Mouse (Mus musculus) neural tube, embryonic 13.5 days (tissue): ENCODE measurements around the gene Gns. TPM values are rescaled to one million over a fixed set of nuclear protein-coding genes. Genes with fewer than 3 reads are reported as not detected.
"Not testable (repeated sequence)": the region's sequence is repeated elsewhere in the genome, so short reads cannot be mapped to it uniquely, and the experiment has no call there.

Experiments used
- ATAC-seq: fragments of 200-750 bp; cut with Nextera tagmentation; 2 replicates; pipeline ENCODE4 v1.8.0; 2017; ENCODE audit warnings: low read depth, mild to moderate bottlenecking, moderate TSS enrichment, moderate library complexity
- H3K27ac ChIP-seq: fragments of 300-500 bp; sonication (generic); replicated peaks from 2 replicates; pipeline ENCODE4 v1.5.1; 2015; ENCODE audit warnings: moderate library complexity, mild to moderate bottlenecking, inconsistent platforms
- H3K27me3 ChIP-seq: fragments of 300-500 bp; sonication (generic); 2 replicates; pipeline ENCODE4 v1.6.1; 2015; ENCODE audit warnings: mild to moderate bottlenecking, inconsistent platforms
- H3K36me3 ChIP-seq: fragments of 300-500 bp; sonication (generic); 2 replicates; pipeline ENCODE4 v1.6.1; 2015; ENCODE audit warnings: mild to moderate bottlenecking, inconsistent platforms
- H3K4me1 ChIP-seq: fragments of 300-500 bp; sonication (generic); replicated peaks from 2 replicates; pipeline ENCODE4 v1.6.1; 2015; ENCODE audit warnings: inconsistent platforms
- H3K4me2 ChIP-seq: fragments of 300-500 bp; sonication (generic); 2 replicates; pipeline ENCODE4 v1.6.1; 2015; ENCODE audit warnings: inconsistent platforms, mild to moderate bottlenecking, moderate library complexity
- H3K4me3 ChIP-seq: fragments of 300-500 bp; sonication (generic); 2 replicates; pipeline ENCODE4 v1.5.1; 2015; ENCODE audit warnings: mild to moderate bottlenecking, inconsistent platforms
- H3K9ac ChIP-seq: fragments of 300-500 bp; sonication (generic); 2 replicates; pipeline ENCODE4 v1.6.1; 2015; ENCODE audit warnings: moderate library complexity, mild to moderate bottlenecking, inconsistent platforms
- H3K9me3 ChIP-seq: fragments of 300-500 bp; sonication (generic); 2 replicates; pipeline ENCODE4 v1.6.1; 2016; ENCODE audit warnings: inconsistent platforms
- WGBS: fragments of 180-500 bp; shearing (Covaris S2); methylation state at CpG from one replicate; pipeline ENCODE4 v1.1.7; 2015; 5-methylcytosine and 5-hydroxymethylcytosine counted together
- polyA plus RNA-seq: library from polyadenylated mRNA; unstranded; fragments of >200 nt; fragmentation: Nextera tagmentation; extraction: Ambion mirVana; gene quantifications from 2 replicates; pipeline ENCODE4 v1.2.1, GENCODE M21; 2015

Gns gene
- polyA plus RNA-seq = 46.1 and 46.7 TPM in 2 replicates

GRCm38 (mm10) chr10:121364801-121365564, at the start of gene Gns:
Gene Gns (plus strand): TSS chr10:121365090.
- peaks cover 13% of the 10 kb centered on the region for H3K36me3 ChIP-seq
- peaks cover 34% of the 10 kb centered on the region for H3K4me1 ChIP-seq
- peak within 1 kb of the TSS; percentile 79 for H3K27ac ChIP-seq
- ATAC-seq = peak; percentile 98
- WGBS = under 1% methylated on average over 41 of the region's 72 CpGs
- peak within 1 kb of the TSS; percentile 77 for H3K4me2 ChIP-seq
- H3K9ac ChIP-seq = peak within 1 kb of the TSS; percentile 89
- no peaks in the 10 kb centered on the region for H3K27me3 ChIP-seq
- peak within 1 kb of the TSS; percentile 88 for H3K4me3 ChIP-seq
- H3K9me3 ChIP-seq = no peaks in the 10 kb centered on the region

GRCm38 (mm10) chr10:121315321-121316283, 49.3 kb upstream of the Gns start:
- no peak for ATAC-seq
- 26% methylated on average over 27 of the region's 27 CpGs for WGBS
- Histone ChIP-seq H3K9ac (peak overlapping the region; percentile 52), H3K9me3 (no peaks in the 10 kb centered on the region), H3K27me3 (peaks cover 20% of the 10 kb centered on the region), H3K27ac (peak overlapping the region; percentile 67; the same call in 1 of the 2 replicates), H3K36me3 (no peaks in the 10 kb centered on the region), H3K4me1 (peaks cover 29% of the 10 kb centered on the region), H3K4me2 (peak overlapping the region; percentile 41), H3K4me3 (no peak overlapping the region)

GRCm38 (mm10) chr10:121316361-121316760, 48.5 kb upstream of the Gns start:
- H3K27me3 ChIP-seq = peaks cover 20% of the 10 kb centered on the region
- no peak overlapping the region for H3K4me3 ChIP-seq
- no peaks in the 10 kb centered on the region for H3K9me3 ChIP-seq
- H3K9ac ChIP-seq = no peak overlapping the region
- WGBS = 92% methylated on average over 10 of the region's 10 CpGs
- H3K36me3 ChIP-seq = no peaks in the 10 kb centered on the region
- ATAC-seq = no peak
- H3K4me1 ChIP-seq = peaks cover 26% of the 10 kb centered on the region
- H3K4me2 ChIP-seq = no peak overlapping the region
- H3K27ac ChIP-seq = no peak overlapping the region

GRCm38 (mm10) chr10:121318397-121318950, 46.4 kb upstream of the Gns start:
- H3K27me3 ChIP-seq = peaks cover under 1% of the 10 kb centered on the region; the same call in 1 of the 2 replicates
- no peaks in the 10 kb centered on the region for H3K9me3 ChIP-seq
- no peak overlapping the region for H3K27ac ChIP-seq
- ATAC-seq = no peak
- no peaks in the 10 kb centered on the region for H3K36me3 ChIP-seq
- H3K4me3 ChIP-seq = no peak overlapping the region
- no peak overlapping the region for H3K4me2 ChIP-seq
- WGBS = 87% methylated on average over 7 of the region's 7 CpGs
- H3K4me1 ChIP-seq = peaks cover 18% of the 10 kb centered on the region
- no peak overlapping the region for H3K9ac ChIP-seq

GRCm38 (mm10) chr10:121323493-121323892, 41.4 kb upstream of the Gns start:
- Histone ChIP-seq H3K4me3 (no peak overlapping the region), H3K4me1 (no peaks in the 10 kb centered on the region), H3K27ac (no peak overlapping the region), H3K9ac (no peak overlapping the region), H3K36me3 (no peaks in the 10 kb centered on the region), H3K27me3 (no peaks in the 10 kb centered on the region), H3K9me3 (no peaks in the 10 kb centered on the region; the same call in 1 of the 2 replicates), H3K4me2 (no peak overlapping the region)
- no peak for ATAC-seq
- 75% methylated on average over 7 of the region's 7 CpGs for WGBS

GRCm38 (mm10) chr10:121326167-121326566, 38.7 kb upstream of the Gns start:
- no peak overlapping the region for H3K4me2 ChIP-seq

GRCm38 (mm10) chr10:121329586-121329985, 35.3 kb upstream of the Gns start:
- Histone ChIP-seq H3K36me3 (no peaks in the 10 kb centered on the region), H3K9me3 (no peaks in the 10 kb centered on the region; the same call in 1 of the 2 replicates), H3K4me3 (no peak overlapping the region), H3K4me1 (no peaks in the 10 kb centered on the region), H3K4me2 (no peak overlapping the region), H3K27me3 (no peaks in the 10 kb centered on the region), H3K27ac (no peak overlapping the region), H3K9ac (no peak overlapping the region)
- WGBS = 81% methylated on average over 4 of the region's 4 CpGs
- ATAC-seq = no peak

More at GRCm38 (mm10) chr10:121326167-121326566, 38.7 kb upstream of the Gns start:
- no peak overlapping the region for H3K27ac ChIP-seq
- no peaks in the 10 kb centered on the region; the same call in 1 of the 2 replicates for H3K9me3 ChIP-seq
- no peak overlapping the region for H3K4me3 ChIP-seq
- H3K36me3 ChIP-seq = no peaks in the 10 kb centered on the region
- no peak overlapping the region for H3K9ac ChIP-seq
- ATAC-seq = no peak
- no peaks in the 10 kb centered on the region for H3K27me3 ChIP-seq
- no peaks in the 10 kb centered on the region for H3K4me1 ChIP-seq

- ATAC-seq = no peak
- Histone ChIP-seq H3K4me1 (no peaks in the 10 kb centered on the region), H3K9me3 (no peaks in the 10 kb centered on the region; the same call in 1 of the 2 replicates), H3K36me3 (no peaks in the 10 kb centered on the region), H3K9ac (no peak overlapping the region), H3K27me3 (no peaks in the 10 kb centered on the region), H3K27ac (no peak overlapping the region), H3K4me2 (no peak overlapping the region), H3K4me3 (no peak overlapping the region)
- 9% methylated on average over 7 of the region's 7 CpGs for WGBS
These were observed 34.0 kb upstream of the Gns start for GRCm38 (mm10) chr10:121330940-121331339.

- Histone ChIP-seq H3K27me3 (no peaks in the 10 kb centered on the region), H3K27ac (no peak overlapping the region), H3K4me3 (no peak overlapping the region), H3K4me2 (no peak overlapping the region), H3K36me3 (no peaks in the 10 kb centered on the region), H3K4me1 (no peaks in the 10 kb centered on the region), H3K9ac (no peak overlapping the region), H3K9me3 (no peaks in the 10 kb centered on the region)
- ATAC-seq = no peak
- WGBS = 77% methylated on average over 3 of the region's 3 CpGs
These were observed 30.3 kb upstream of the Gns start for GRCm38 (mm10) chr10:121334576-121334975.

- H3K4me1 ChIP-seq = peaks cover 16% of the 10 kb centered on the region
- not testable (repeated sequence) for H3K4me2 ChIP-seq, H3K27ac ChIP-seq, H3K36me3 ChIP-seq, ATAC-seq, H3K9ac ChIP-seq, H3K4me3 ChIP-seq, H3K9me3 ChIP-seq, H3K27me3 ChIP-seq
- 72% methylated on average over 14 of the region's 14 CpGs for WGBS
These were observed 28.4 kb upstream of the Gns start for GRCm38 (mm10) chr10:121336536-121336935.

- no peaks in the 10 kb centered on the region for H3K9me3 ChIP-seq
- H3K4me1 ChIP-seq = peaks cover 16% of the 10 kb centered on the region
- H3K36me3 ChIP-seq = no peaks in the 10 kb centered on the region
- H3K27ac ChIP-seq = peak overlapping the region; percentile 46; the same call in 1 of the 2 replicates
- H3K9ac ChIP-seq = no peak overlapping the region
- ATAC-seq = peak; percentile 88
- 58% methylated on average over 11 of the region's 11 CpGs for WGBS
- H3K4me2 ChIP-seq = no peak overlapping the region
- no peaks in the 10 kb centered on the region for H3K27me3 ChIP-seq
- no peak overlapping the region for H3K4me3 ChIP-seq
These were observed 23.9 kb upstream of the Gns start for GRCm38 (mm10) chr10:121340754-121341593.
